Mouse (Mus musculus) lung, adult 2 months (tissue): ENCODE measurements around the gene Ints5. TPM values are rescaled to one million over a fixed set of nuclear protein-coding genes. Genes with fewer than 3 reads are reported as not detected.

Experiments
- DNase-seq: peaks from one replicate; pipeline ENCODE4 v3.0.0; 2022
- H3K4me1 ChIP-seq: fragments of 200-500 bp; 2 replicates; pipeline ENCODE4 v1.6.1; 2011; ENCODE audit warnings: low read length; ENCODE audit not compliant: control insufficient read depth, insufficient read depth
- H3K4me3 ChIP-seq: fragments of 200-500 bp; replicated peaks from 2 replicates; pipeline ENCODE3; 2011; ENCODE audit warnings: low read depth, mild to moderate bottlenecking, control low read depth, low read length; ENCODE audit errors: extremely low read depth
- CTCF ChIP-seq: fragments of 200-500 bp; IDR thresholded peaks from 2 replicates; pipeline ENCODE4 v1.5.1; 2011; ENCODE audit warnings: mild to moderate bottlenecking, low read length, control low read depth; ENCODE audit not compliant: insufficient read depth
- POLR2A ChIP-seq: fragments of 200-500 bp; IDR thresholded peaks from 2 replicates; pipeline ENCODE4 v1.6.1; 2011; ENCODE audit warnings: low read depth, mild to moderate bottlenecking, control low read depth, low read length, borderline replicate concordance; ENCODE audit errors: extremely low read depth
- WGBS: fragments of 180-500 bp; shearing (Covaris S2); methylation state at CpG from one replicate; pipeline ENCODE4 v1.1.7; 2018; 5-methylcytosine and 5-hydroxymethylcytosine counted together
- polyA plus RNA-seq: library from polyadenylated mRNA; depleted of rRNA; stranded (reverse); fragments of >200 nt; gene quantifications from 2 replicates; pipeline ENCODE4 v1.2.3, GENCODE M21; 2012

Ints5 gene
- polyA plus RNA-seq, 1 experiment: 22.2 TPM

- H3K4me1 ChIP-seq: peaks cover 9% of the 10 kb centered on the region
- no peak overlapping the region for H3K4me3 ChIP-seq
- no peak for DNase-seq
- no peak for TF ChIP-seq CTCF
- 89% methylated on average over 12 of the region's 12 CpGs for WGBS
Observed at GRCm38 (mm10) chr19:8927891-8928525, 35.2 kb downstream of the Ints5 start.

- 26% methylated on average over 16 of the region's 16 CpGs for WGBS
- no peak for TF ChIP-seq CTCF
- no peak for TF ChIP-seq POLR2A
- Histone ChIP-seq H3K4me3 (peak overlapping the region; percentile 68), H3K4me1 (peaks cover 9% of the 10 kb centered on the region)
- DNase-seq: no peak
Observed at GRCm38 (mm10) chr19:8928689-8929223, 36.0 kb downstream of the Ints5 start.

- 1% methylated on average over 73 of the region's 74 CpGs for WGBS
- H3K4me1 ChIP-seq: peaks cover 9% of the 10 kb centered on the region
- peak within 1 kb of the TSS; percentile 68 for H3K4me3 ChIP-seq
- TF ChIP-seq CTCF: no peak
- 0 out of 2 replicates have a peak, but pooled peaks have one; percentile 37 for TF ChIP-seq POLR2A
- DNase-seq: peak; percentile 92
Observed at GRCm38 (mm10) chr19:8929224-8930088, 36.7 kb downstream of the Ints5 start, which contains the start of the genes Rom1 and Eml3. Rom1 (minus strand) TSS chr19:8929356. Eml3 (plus strand) TSS chr19:8929552.

GRCm38 (mm10) chr19:8930117-8930516 lies 37.3 kb downstream of the Ints5 start:
- TF ChIP-seq POLR2A (no peak), CTCF (no peak)
- WGBS: 4% methylated on average over 11 of the region's 11 CpGs
- DNase-seq: no peak
- Histone ChIP-seq H3K4me3 (peak overlapping the region; percentile 68), H3K4me1 (peaks cover 9% of the 10 kb centered on the region)

- 75% methylated on average over 7 of the region's 7 CpGs for WGBS
- DNase-seq: no peak
- TF ChIP-seq POLR2A: no peak
- TF ChIP-seq CTCF: no peak
- Histone ChIP-seq H3K4me1 (peaks cover 9% of the 10 kb centered on the region), H3K4me3 (peak overlapping the region; percentile 68)
Observed at GRCm38 (mm10) chr19:8930771-8931170, 38.0 kb downstream of the Ints5 start.

- TF ChIP-seq POLR2A (no peak), CTCF (no peak)
- peaks cover 6% of the 10 kb centered on the region for H3K4me1 ChIP-seq
- H3K4me3 ChIP-seq: no peak overlapping the region
- WGBS: 85% methylated on average over 2 of the region's 2 CpGs
- DNase-seq: no peak
Observed at GRCm38 (mm10) chr19:8936736-8937135, 43.9 kb downstream of the Ints5 start.

- TF ChIP-seq POLR2A (no peak), CTCF (no peak)
- no peak for DNase-seq
- WGBS: 80% methylated on average over 15 of the region's 15 CpGs
- H3K4me3 ChIP-seq: no peak overlapping the region
- peaks cover 20% of the 10 kb centered on the region for H3K4me1 ChIP-seq
Observed at GRCm38 (mm10) chr19:8940526-8941133, 47.8 kb downstream of the Ints5 start.

GRCm38 (mm10) chr19:8941136-8941514 lies 48.3 kb downstream of the Ints5 start:
- Histone ChIP-seq H3K4me3 (no peak overlapping the region), H3K4me1 (peaks cover 20% of the 10 kb centered on the region)
- no peak for DNase-seq
- TF ChIP-seq CTCF (no peak), POLR2A (0 out of 2 replicates have a peak, but pooled peaks have one; percentile 19)
- 42% methylated on average over 10 of the region's 10 CpGs for WGBS

- H3K4me3 ChIP-seq: peak within 1 kb of the TSS; percentile 84
- H3K4me1 ChIP-seq: peaks cover 20% of the 10 kb centered on the region
- under 1% methylated on average over 64 of the region's 64 CpGs for WGBS
- TF ChIP-seq CTCF (no peak), POLR2A (peak; percentile 92; the same call in 1 of the 2 replicates)
- peak; percentile 92 for DNase-seq
Observed at GRCm38 (mm10) chr19:8941515-8942217, 48.9 kb downstream of the Ints5 start, which contains the start of gene Mta2. Mta2 (plus strand) TSS chr19:8941875.
